Mouse (Mus musculus): Measurements from ENCODE around the gene Dennd5b. TPM values are rescaled to one million over a fixed set of nuclear protein-coding genes. Genes with fewer than 3 reads are reported as not detected.
"Not testable (repeated sequence)": the region's sequence is repeated elsewhere in the genome, so short reads cannot be mapped to it uniquely, and the experiment has no call there.

The Dennd5b gene
- total RNA-seq, 2 experiments from 2014 or later, result 37.6 to 43.7 TPM

DNA sequence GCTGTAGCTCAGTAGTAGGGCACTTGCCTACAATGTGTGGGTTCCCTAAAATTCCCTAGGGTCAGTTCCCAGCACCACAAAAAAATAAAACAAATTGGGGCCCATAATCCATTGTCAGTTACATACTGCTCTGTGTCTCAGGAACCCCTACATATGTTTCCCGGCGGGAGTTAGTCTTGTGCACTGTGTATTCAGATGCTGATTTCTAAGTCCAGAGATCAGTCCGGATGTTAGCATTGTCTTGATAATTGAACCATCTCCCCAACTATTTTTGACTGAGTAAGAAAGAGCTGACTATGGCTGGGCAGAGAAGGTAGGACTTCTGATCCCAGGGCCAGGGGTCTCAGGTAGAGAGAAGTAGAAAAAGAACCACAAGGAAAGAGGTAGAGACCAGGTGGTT lies 144.4 kb downstream of the Dennd5b start:
- no peak for DNase-seq (ENCODE audit: low spot score in 2 of 2)

DNA sequence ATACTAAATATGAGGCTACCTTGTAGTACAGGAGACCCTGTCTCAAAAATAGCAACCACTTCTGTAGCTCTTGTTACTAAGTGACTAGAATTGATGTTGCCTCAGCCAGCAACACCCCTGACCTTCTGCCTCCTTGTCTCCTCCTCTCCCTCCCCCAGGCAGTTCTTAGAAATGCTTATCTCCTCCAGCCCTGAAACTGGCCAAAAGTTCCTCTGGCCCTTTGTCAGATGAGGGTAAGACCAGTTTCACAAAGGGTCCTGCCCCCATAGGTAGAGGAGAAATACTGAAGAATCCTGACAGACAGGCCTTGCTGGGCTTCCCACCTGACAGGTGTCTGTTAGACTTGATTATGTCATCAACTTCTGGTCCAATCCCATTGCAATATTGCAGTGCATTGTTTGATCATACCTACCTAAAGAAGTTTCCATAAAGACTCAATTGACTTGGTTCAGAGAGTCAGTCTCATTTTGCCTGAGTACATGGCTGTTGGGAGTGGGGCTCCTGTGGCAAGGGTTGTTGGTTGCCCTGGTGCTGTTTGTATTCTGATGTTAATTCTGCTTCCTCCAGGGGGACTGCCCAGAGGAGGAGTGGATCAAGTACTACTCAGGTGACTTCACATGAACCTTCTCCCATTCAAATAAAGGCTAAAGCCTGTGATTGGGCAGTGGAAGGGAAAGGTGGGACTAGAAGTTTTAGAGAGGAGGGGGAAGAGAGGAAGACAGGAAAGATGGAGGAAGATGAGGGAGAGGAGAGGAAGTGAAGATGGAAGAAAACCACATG lies 145.6 kb downstream of the Dennd5b start:
- DNase-seq (ENCODE audit: low spot score in 2 of 2), result no peak

DNA sequence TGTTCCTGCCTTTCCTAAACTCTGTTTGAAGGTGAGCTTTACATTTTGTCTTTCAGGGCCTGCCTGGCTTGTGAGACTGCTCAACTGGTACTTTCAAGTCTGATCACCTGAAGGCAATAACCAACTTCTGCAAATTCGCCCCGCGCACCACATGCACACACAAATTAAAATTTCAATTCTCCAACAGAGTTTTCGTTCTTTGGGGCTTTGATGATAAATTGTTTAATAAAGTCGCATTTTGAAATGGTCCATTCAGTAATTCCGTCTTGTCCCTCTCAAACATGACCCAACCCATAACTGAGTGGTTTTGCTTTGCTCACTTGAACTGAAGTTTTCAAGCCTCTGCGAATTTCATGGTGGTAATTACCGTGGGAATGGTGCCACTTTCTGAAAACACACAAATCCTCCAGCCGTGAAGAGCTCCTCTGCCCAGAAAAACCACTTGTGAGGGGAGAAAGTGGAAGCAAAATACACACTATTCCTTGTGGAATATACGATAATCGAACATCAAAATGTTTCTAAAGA lies 154.5 kb downstream of the Dennd5b start:
- no peak for DNase-seq (ENCODE audit: low spot score in 2 of 2)

DNA sequence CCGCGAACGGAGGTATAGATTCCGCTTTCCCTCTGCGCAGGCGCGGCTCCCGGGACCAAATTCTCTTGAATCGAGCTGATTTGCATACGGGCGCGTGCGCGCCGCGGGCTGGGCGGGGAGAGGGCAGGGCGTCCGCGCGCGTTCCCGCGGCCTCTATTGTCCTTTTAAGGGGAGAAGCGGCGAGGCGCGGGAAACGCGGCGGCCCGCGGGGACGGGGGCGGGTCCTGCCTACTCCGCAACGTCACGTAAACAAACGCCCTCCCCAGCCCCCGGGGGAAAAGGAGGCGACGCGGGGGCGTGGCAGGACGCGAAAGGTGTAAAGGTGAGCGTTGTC lies 155.1 kb downstream of the Dennd5b start, which contains the start of gene Sinhcaf:
Gene Sinhcaf, minus strand, starts transcription at position 59 of the 334 bp plus-strand sequence.
- DNase-seq (ENCODE audit: low spot score in 2 of 2), result peak; percentile 88 to 97

DNA sequence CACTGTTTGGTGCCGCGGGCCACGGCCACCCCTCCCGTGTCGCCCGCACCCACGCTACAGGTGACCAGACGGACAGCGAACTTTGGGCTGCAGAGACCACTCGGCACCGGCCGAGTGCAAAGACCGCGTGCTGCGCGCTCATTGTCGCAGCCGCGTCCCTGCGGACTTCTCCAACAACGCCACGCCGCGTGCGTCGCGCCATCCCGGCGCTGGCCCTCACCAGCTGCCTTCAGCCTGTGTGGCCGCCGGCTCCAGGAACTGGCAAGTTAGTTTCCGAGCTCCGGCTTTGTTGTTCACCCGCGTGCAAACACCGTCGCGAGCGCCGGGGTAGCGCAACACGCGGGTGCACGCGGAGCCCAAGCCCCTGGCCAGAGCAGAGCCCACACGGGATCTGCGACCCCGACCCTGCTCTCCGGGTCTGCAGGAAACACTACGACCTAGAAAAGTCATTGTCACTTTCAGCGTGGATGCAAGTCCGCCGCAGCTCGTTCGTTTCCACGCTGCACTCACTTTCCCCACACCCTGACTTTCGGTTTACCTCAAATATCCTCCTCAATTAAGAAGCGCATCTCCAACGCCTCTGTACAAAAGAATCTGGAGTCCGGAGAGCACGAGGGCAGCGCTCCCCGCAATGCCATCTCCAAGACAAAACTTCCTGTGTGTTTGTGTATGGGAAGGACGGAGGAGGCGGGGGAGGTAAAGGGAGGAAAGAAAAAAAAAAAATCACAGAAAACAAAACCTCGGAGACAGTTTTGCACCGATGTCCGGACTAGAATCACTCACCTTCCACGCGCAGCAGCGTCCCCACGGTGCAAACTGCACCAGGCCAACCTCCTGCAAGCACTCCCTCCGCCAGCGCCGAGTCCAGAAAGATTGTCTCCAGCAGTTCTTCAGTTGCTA lies 155.7 kb downstream of the Dennd5b start:
- peak; percentile 22 to 26 for DNase-seq (ENCODE audit: low spot score in 2 of 2)

DNA sequence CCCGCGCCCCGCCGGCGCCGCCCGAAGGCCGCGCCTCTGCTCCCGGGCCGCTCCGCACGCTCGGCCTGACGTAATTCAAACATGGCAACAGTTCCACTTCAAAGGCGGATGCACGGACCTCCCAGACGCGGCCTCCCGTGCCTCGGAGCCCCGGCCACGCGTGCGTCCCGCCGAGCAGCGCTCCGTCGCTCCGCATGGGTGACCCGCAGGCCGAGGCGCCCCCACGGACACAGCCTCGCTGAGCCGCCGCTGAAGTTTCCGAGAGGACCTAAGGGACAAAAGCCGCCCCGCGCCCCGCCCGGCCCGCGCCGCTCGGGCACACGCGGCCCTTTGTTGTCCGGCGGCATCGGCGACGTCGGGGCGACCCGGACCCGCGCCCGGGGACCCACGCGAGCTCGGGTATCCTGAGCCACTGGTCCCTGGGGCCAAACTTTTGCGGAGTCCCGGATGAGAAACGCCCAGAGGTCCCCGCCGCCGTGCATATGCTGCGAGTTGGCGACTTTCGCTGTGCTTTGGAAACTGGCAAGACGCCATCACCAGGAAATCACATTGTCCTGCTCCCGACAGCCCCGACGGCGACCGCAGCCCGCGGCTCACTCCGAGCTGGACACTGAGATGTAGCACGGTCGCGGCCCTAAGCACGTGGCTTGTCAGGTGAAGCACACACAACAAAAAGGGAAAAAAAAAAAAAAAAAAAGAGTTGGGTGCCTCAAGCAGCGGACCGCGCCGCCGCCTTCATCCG lies 156.5 kb downstream of the Dennd5b start:
- peak; percentile 24 to 30 for DNase-seq (ENCODE audit: low spot score in 2 of 2)

DNA sequence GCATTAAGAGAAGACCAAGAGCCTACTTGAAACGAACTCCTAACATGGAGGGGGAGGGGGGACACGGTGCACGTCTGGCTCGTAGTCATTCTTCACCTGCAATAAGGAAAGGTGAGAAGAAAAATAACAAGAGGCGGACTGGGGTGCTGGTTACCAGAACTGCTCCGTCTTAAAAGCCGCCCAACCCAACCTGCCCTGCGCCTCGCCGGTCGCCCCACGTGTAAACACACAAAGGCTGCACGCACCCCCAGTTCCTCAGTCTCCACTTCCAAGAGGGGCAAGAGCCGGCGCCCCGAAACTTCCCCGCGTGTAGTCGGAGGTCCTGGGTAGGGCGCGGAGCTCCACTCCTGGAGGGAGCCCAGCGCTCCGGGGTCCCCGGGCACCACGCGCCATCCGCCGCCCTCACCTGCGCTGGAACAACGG lies 157.1 kb downstream of the Dennd5b start:
- no peak for DNase-seq (ENCODE audit: low spot score in 2 of 2)

DNA sequence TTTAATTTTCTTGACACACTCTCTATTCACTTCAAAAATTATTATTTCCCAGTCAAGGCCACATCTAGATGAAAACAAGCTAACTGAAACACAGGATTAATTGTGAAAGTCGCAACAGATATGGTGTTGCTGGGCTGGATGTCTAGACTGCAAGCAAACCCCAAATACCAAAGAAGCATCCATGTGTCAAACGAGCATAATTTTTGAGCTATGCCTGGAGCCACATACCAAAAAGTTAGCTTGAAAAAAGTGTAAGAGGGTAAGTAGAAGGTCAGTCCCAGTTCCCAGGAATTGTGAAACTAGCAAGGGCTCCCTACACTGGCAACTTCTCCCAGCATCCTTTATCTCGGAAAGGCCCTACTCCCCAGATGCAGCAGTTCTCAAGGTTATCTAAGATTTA lies 157.8 kb downstream of the Dennd5b start:
- DNase-seq (ENCODE audit: low spot score in 2 of 2), result no peak

DNA sequence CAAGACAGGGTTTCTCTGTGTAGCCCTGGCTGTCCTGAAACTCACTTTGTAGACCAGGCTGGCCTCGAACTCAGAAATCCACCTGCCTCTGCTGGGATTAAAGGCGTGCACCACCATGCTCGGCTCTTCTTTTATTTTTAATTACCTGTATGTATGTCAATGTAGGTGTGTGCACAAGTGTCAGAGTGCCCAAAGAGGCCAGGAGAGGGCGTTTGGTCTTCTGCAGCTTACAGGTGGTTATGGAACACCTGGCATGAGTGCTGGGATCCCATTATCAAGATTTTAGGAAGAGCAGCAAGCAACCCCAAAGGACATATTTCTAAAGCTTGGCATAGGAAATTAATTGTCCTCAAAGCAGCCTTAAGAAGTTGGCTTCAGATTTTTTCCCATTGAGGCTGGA lies 159.1 kb downstream of the Dennd5b start:
- DNase-seq (ENCODE audit: low spot score in 2 of 2), result no peak

DNA sequence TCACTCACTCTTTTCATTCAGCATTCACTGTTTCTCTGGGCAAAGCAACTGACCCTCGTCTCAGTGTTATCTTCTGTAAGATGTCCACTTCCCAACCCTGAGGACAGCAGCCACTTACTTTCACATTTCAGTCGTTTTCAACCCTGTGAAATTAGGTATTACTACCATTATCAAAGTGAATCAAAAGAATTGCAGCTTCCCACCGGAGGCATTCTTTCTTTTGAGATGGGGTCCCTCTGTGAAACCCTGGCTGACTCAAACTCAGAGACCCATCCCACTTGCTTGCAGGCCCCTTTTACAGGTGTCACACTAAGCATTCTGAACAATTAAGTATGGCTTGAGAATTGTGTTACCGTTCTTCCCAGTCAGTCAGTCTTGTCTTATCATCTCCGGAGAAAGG lies 159.6 kb downstream of the Dennd5b start:
- no peak for DNase-seq (ENCODE audit: low spot score in 2 of 2)

DNA sequence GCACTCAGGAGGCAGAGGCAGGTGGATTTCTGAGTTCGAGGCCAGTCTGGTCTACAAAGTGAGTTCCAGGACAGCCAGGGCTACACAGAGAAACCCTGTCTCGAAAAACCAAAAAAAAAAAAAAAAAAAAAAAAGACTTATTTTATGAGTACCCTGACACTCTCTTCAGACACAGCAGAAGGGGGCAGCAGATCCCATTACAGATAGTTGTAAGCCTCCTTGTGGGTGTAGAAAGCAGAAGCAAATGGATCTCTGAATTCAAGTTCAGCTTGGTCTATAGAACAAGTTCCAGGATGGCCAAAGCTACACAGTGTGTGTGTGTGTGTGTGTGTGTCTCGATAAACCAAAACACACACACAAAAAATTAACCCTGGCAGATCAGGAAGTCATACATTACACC lies 161.1 kb downstream of the Dennd5b start:
- not testable (repeated sequence) for DNase-seq (ENCODE audit: low spot score in 2 of 2)

Other genes starting within 250 kb of the Dennd5b start
- gene Caprin2, start 205.4 kb downstream of the Dennd5b start, total RNA-seq (2021), result 10 to 100 TPM in 1 of 2 experiments, 1 to 10 TPM in 1; 7.7 to 11.2 TPM
- 1 to 10 TPM; 5.9 to 9.6 TPM for gene Sinhcaf, start 155.2 kb downstream of the Dennd5b start, total RNA-seq (2021)
- gene Gm10203, start 28.5 kb upstream of the Dennd5b start, total RNA-seq (2021), result not detected
- 1 to 10 TPM; 2.9 to 3.0 TPM for gene Etfbkmt, start 38.2 kb upstream of the Dennd5b start, total RNA-seq (2021)
- 10 to 100 TPM; 31.4 to 32.4 TPM for gene Amn1, start 87.0 kb upstream of the Dennd5b start, total RNA-seq (2021)
- 10 to 100 TPM; 14.7 to 15.8 TPM for gene Resf1, start 207.7 kb upstream of the Dennd5b start, total RNA-seq (2021)

Data from layer of hippocampus, postnatal 14 days (tissue).